Mouse (Mus musculus): ENCODE results near the gene Rbm28.

The Rbm28 gene

DNA sequence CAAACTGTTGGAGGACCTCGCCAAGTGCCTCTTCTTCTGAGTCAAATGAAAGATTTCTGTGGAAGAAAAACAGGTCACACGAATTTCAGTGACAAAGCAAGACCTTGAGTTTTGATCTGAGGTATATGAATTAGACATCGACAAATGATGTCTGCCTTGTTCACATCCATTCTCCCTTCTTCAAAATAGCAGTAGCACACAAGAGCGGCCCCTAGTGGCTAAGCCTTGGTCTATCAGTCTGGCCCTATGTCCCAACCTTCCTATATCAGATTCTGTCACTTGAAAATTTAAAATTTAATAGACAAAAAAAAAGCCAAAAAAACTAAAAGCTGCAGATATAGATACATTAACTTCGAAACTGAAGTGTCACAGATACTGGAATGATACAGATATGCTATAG is 21.2 kb downstream of the Rbm28 start:
- peak; percentile 86 to 91 for DNase-seq

DNA sequence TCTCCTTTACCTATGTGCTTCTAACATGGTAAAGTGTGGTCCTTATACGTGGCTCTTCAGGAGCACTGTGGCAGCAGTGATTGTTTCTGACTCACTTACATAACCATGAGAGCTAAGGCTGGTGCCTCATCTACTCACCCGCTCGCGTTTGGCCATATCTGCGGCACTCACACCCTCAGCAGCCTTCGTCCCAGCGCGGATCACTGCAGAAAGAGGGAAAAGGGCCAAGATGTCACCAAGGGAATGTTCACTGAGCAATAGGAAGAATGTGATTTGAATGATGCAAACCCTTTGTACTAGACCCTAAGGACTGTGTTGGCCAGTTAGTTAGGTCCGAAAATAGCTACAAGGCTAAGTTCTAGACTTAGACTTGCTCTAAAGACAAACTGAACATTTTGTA is 27.4 kb downstream of the Rbm28 start:
- no peak for DNase-seq

DNA sequence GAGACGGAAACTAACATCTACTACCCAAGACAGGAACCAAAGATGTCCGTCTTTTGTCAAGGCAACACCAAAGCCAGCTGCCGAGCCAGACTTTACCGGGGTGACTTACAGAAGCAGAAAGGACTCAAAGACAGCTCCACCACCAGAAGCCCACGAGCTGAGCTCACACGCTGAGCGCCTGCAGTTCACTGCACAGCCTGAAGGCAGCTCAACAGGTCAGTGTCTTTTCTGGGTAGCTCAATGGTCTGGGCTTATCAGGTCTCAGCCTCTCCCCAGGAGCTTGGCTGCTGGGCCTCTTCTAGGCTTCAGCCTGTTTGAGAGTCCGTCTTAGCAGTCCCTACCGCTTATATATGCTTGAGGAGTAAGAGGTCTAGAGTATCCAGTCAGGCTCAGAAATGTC is 31.7 kb downstream of the Rbm28 start:
- no peak for DNase-seq

DNA sequence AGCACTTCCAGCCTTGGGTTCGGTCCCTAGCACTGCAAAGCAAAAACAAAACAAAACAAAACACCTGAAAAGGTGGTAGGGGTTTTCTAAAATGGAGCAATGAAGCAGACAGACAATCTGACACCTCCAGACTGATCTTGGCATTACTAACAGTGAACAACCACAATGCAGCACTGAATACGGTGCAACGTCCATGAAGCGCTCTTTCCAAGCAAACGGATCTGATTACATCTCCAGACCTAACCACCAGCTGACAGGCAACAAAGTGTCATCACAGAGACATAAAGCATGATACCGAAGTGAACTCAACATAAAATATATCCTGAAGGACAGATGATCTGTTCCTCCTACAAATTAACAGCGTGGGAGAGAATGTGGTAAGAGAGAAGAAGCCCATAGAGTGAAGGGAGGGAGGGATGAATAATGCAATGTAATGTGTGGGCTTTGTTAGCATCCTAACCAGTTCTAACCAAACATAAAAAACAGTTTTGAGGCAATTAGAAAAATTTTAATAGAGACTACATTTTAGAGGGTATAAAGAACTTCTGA is 37.9 kb downstream of the Rbm28 start:
- no peak for DNase-seq

DNA sequence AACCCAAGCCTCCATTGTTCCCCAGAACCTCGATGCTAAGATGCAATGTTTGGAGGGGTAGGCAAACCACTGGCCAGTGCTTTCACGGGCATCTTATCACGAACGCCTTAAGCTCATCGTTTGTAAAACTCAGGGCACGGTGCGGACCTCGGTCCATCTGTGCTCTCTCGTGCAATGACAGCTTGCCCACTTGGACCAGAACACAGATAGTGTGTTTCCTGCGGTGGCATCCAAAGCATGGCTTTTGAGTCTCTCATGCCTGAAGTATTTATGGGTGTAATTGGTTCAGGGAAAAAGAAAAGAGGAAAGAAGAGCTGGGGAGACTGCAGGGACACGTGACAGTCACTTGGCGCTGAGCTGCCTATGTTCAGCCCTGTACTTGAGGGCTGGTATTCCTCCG is 44.8 kb downstream of the Rbm28 start:
- peak; percentile 57 for DNase-seq

DNA sequence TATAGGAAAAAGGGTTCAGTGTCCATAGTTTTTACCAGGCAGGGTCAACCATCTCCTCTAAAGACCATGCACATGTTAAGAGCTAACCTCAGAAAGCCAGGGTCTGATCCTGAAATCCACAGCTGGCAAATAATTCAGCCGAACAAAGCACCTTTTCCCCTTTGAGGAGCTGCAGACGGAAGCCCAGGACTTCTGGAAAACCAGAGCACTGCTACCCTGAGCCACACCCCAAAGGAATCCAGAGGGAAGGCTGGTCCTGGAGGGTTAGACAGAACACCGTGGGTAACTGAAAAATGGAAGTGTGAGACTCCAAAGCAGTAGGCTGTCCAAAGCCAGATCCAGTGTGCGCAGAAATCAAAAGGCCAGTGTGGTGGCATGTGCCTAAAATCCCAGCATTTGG is 45.8 kb downstream of the Rbm28 start:
- no peak for DNase-seq

DNA sequence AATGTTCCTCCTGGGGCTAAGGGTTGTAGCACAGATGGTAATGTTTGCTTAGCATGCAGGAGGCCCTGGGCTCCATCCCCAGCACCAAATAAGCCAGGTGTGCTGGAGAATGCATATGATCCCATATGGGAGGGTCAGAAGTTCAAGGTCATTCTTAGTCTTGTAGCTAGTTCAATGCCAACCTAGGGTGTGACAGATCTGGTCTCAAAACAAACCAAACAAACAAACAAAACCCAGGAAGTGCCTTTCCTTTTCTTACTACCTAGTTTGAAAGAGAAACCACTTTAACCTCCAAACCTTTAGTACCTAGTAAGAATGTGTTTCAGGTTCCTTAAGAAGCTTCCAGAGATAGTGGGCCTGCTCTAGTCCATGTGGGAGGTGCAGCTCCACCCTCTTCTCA is 46.6 kb downstream of the Rbm28 start:
- DNase-seq, result no peak

DNA sequence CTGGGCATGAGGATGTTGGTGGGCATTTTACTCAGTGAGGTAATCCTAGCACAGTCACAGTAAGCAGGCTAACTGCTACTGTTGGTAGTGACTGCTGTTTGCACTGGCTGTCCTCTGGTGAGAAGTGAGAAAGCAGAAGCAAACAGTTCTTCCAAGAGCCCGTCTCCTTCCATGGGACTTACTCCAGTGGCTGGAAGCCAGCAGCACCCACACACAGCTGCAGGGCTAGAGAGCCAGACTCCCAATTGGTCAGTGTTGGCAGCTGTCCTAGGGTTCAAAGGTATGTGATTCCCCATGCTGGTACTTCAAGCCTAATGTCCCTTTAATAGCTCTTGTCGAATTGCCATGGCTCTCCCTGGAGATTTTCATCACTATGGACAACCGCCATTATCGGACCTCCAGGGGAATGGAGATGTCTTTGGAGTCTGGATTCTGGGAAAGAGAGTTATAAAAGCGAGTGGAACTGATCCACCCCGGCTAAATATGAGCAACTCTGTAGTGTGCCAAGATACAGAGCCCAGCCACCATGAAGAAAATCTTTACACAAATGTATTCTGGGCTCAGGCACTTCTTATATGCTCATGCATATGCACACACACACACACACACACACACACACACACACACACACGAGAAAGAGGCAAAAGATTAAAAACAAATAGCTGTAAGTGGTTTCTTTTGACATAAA is 47.2 kb downstream of the Rbm28 start:
- DNase-seq, result peak; percentile 24 to 30

DNA sequence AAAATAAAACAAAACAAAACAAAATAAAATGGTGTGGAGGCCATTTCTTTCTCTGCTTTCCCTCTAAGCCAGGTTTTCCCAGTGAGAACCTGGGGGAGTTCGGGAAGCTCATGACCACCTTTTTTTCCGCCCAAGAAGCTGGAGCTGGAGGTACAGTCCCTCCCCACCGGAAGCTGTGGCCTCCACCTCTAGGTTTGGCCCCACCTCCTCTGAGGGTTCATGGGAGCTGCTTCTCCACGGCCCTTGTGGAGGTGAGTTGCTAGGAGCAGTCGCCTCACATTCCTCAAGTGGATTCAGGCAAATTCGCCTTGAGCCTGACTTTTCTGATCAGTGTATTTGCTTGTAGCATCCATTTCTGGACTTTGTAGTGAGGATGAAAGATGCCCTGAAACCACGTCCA is 49.0 kb downstream of the Rbm28 start:
- DNase-seq, result no peak

DNA sequence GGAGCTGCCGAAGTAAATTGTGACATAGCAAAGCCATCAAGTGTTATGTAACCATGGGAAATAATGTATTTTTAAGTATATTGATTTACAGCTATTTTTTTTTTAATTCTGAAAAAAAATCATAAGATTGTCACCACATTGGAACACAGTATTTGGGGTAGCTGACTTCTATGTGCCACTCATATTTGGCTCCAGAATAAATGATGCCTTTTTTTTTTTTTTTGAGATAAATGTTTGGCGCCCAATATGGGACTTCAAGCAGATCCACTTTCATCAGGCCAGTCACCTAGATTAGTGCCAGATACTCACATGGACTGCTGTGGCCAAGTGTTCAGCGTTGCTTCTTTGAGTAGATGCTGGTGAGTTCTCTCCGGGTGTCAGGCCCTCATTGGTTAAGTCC is 53.3 kb downstream of the Rbm28 start:
- no peak for DNase-seq

DNA sequence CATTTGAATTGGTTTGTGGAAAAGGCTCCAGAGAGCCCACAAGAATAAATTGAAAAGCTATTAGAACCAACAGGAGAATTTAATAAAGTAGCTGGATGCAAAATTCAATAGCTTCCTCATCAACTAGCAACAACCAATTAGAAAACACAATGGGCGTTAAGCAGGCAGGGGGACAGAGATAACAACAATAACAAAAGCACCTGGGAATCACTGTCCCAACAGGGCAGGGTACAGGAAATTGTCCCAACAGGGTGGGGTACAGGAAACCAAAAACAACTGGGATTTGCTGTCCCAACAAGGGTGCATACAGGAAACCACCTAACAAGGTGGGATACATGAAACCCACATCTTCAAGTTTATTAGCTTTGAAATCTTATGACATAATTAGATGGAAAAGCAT is 56.4 kb downstream of the Rbm28 start:
- no peak for DNase-seq

DNA sequence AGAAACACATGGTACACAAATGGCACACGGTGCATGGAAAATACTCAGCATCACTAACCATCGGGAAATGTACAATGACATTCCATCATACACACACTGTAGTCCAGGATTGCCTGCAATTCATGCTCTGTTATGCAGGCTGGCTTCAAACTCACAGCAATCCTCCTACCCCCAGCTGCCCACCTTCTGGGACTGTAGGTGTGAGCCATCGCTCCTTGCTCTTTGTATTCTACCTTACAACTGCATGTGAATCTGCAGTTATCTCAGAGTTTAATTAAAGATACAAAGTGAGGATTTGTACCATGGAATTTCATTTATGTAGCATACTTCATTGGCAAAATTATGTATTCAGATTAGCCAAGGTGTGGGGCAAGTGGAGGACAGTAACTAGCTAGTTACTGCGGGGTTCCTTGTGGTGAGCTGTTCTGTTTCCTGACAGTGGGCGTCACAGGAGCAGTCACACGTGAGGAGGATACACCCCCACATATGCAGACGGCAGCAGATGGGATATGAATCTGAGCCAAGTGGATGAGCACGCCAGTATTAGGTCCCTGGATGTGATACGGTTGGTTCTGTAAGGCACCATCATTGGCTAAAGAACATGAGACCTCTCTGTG is 63.5 kb downstream of the Rbm28 start:
- peak; percentile 59 to 61 for DNase-seq

DNA sequence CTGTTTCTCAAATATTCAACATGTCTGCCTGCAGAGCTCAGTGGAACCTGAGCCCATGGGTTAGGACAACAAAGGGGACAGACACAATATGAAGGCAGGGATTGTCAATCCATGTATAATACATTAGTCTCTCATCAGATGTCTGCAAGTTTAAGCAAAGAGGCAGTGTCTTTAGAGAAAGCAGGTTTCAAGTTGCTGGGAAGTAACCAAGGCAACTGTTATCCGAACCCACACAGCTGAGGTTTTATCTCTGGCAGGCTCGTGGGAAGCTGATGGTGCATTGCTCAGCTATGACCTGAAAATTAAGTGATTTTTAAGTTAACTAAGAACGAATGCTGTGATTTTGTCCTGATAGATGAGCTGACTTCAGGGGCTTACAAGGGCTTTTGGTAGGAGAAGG is 64.4 kb downstream of the Rbm28 start:
- DNase-seq, result no peak

DNA sequence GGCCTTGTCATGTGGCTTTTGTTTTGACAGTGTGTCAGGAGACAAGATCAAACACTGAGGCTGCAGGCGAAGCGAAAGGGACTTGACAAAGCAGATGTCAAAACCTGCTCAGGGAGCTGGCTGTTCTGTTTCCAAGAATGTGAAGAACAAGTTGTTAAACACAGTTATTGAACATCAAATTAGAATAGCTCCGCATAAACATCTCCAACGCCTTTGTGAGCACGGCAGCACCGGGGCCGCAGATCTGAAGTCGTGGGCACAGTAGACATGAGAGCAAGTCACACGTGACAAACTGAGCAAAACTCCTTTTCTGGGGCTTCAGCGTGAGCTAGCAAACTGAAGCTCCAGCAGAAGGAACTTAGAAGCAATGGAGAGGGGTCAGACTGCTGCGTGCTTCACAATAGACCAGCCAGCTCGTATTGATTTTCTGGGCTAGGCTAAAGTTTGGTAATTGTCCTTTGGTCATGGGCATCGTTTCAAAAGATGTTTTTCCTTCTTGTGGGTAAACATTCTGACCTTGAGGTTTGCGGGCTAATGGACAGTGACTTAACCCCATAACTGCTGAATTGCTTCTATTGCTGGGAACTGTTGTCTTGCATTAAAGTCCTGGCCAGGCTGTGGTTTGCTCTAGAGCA is 65.2 kb downstream of the Rbm28 start:
- no peak for DNase-seq

DNA sequence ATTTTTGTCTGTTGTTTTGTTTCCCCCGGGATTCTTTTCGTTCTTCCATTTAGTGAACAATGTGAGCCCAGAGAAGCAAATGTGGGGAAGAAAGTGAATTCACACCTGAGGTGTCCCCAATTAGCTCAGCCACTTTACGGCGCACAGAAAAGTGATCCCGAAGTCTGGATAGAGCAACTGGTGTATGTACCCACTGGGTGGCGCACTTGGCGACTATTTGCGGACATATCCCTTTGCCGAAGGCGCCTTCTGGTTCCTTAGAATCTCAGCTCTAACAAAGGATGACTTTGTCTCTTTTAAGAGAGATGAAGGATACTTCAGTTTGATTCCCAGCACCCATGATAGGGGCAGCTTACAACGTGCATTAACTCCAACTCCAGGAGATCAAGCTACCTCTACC is 71.9 kb downstream of the Rbm28 start:
- peak in 1 of 2 experiments; percentile 47 for DNase-seq

DNA sequence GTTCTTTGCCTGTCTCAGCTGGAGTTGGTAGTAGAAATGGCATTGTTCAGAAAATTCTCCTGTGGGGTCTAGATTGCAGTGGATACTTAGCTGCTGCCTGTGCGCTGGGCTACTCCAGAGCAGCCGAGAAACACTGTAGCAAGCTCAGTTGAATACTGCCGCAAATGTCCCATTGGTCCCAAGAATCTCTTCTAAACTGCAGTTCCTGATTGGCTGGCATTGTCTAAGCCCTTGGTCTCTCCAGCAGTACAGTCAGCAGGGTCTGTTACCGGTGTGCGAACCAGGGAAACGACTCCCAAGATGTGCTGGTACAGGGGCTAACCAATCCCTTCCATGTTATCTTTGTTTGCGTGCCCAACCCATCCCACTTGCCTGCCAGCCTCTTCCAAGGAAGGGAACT is 72.6 kb downstream of the Rbm28 start:
- DNase-seq, result no peak

DNA sequence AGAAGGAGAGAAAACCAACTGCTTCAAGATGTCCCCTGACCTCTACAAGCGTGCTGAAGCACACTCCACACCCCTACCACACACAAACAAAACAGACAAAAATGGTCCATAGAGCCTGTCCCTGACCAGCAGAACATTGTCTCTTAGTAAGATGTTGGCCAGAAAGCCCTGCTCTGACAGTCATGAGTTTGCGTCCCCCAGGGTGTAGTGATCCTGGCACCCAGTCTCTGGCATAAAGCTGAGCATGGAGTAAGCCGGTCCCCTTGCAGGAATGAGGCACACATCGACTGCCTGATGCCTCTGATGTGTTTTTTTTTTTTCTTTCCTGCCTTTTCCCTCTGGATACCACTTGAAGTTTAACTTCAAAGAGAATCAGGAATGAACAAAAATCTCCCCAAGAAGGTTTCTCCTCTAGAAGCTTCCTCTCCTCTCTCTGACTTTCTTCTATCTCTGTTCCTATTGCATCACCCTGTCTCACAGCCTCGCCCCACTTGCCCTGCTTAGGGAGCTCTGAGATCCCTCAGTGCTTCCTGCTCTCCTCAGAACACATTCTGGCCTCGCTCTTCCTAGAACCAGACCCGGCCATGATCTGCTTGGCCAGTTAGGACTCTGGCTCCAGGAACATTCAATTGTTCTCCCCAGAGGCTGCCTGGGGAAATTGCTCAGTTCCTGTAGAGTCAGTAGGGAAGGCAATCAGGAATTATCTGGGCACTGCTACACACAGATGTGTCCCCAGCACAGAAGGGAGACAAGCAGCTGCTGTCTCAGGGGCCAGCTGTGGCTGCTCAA is 76.7 kb downstream of the Rbm28 start:
- no peak for DNase-seq

DNA sequence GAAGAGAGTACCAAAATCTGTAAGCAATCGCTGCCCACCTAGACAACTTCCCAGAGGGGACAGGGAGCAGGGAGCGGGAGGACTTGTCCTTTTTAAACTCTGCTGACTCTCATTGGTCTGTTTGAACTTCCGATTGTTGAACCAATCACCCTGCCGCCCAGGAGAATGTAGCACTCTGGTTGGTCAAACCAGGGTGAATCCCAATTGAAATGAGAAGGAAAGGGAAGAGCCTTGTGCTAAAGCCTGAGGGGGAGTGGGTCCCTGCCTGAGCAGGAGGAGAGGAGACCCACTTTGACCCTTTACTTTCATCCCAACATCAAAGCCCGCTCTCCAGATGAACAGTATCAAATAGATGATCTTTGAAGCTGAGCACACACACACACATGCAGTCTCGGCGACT is 80.4 kb downstream of the Rbm28 start:
- DNase-seq, result no peak

DNA sequence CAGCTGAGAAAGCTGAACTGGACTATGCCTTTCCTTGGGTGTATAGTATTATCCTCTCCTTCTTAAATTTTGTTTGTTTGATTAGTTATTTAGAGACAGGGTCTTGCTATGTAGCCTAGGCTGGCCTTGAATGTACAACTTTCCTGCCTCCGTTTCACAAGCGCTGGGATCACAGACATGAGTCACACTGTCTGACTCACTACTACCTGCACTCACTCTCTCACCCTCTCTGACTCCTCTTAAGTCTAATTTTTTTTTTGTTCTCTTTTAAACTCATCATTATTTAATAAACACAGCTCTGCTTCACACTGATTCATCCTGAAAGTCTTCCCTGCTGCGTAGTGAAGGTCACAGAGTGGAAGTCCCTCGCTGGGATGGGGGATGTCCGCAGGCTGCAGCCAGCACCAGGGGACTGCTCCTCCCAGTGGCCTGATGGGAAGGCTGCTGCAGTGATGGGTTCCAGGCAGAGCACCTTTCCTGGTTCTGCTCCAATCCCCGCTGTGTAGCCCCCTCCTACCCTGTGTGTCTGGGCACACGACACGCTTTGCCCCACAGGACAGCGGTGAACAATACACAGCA is 81.9 kb downstream of the Rbm28 start:
- no peak for DNase-seq

DNA sequence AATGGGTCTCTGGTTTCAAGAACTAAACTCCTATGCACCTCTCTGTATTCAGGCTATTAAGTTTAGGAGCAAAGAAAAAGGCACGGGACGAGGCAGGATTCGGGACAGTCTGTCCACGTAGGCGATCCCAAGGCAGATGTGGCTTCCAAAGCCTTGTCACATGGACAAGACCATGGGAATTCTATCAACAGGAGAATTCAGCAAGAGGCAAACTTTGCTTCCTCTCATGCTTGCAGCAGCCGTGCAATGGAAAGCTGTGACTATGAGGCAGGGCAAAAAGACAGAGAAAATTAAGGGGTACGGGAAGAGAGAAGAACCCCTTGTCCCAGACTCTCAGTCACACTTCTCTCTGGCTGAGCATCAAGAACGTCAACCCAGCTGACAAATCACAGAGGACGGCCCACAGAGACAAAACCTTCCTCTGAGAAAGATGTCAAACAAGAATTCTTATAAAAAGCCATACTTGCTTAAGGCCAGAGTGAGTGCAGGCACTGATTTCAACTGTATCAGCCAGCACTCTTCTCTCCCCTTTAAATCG is 82.9 kb downstream of the Rbm28 start:
- no peak for DNase-seq

DNA sequence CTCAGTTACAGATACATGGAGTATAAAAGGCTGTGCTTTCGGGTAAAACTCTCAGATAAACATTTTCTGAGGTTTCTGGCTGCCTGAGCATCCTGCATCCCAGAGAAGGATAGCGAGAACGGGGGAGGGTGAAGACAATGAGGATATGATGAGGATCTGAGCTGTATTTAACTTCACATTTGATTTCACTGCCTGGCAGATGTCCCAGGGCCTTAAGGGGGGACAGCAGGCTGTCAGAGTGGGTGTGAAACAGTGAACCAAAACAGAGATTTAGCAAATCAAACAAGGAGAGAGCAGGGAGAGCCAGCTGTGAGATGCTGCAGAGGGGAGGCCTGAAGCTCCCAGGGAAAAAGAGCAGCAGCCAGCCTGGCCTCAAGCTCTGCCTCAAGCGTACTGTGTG is 85.5 kb downstream of the Rbm28 start:
- peak; percentile 38 to 47 for DNase-seq

DNA sequence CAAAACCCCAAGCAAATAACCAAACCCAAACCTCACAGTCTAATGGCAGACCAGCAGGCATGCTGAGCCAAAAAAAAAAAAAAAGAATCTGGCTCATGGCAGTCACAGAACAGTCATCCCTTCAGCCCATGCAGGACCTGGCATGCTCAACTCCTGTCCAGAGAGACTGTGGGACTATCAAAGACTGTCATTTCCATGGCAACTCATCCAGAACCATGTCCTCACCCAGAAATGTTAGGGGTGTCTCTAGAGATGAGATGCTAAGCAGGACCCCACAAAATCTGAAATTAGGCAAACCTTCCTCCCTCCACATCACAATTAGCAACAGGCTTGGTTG is 90.7 kb downstream of the Rbm28 start:
- DNase-seq, result no peak
